Mouse (Mus musculus) testis, adult 10 weeks (tissue): ENCODE data around the gene Hexim2. TPM values are rescaled to one million over a fixed set of nuclear protein-coding genes. Genes with fewer than 3 reads are reported as not detected.

Experiments used
- polyA plus RNA-seq: library from polyadenylated mRNA; stranded (reverse); fragments of 350-450 nt; fragmentation: Illumina TruSeq; extraction: RNeasy Lipid Tissue Mini Kit (QIAGEN cat#74804); gene quantifications from one replicate; pipeline ENCODE4 v1.2.3, GENCODE M21; 2014; ENCODE audit warnings: low read depth, low replicate concordance

Hexim2 gene
- polyA plus RNA-seq: 9.5 TPM

GRCm38 (mm10) chr11:103131701-103132575 is at the start of gene Hexim2:
Gene Hexim2, plus strand, starts transcription at chr11:103132429.

GRCm38 (mm10) chr11:103101481-103101865 is 30.8 kb upstream of the Hexim2 start, which contains the start of the genes Plcd3 and Acbd4:
Gene Plcd3, minus strand, starts transcription at chr11:103101658.
Gene Acbd4, plus strand, starts transcription at chr11:103101682.

GRCm38 (mm10) chr11:103116008-103116818 is 16.0 kb upstream of the Hexim2 start, which contains the start of gene Hexim1:
Gene Hexim1, plus strand, starts transcription at chr11:103116231.

GRCm38 (mm10) chr11:103170494-103171285 is 38.5 kb downstream of the Hexim2 start, which contains the start of gene Fmnl1:
Gene Fmnl1, plus strand, starts transcription at chr11:103171107.

Other genes with a start within 250 kb of the Hexim2 start
- 0.31 TPM for gene Fam187a, start 247.3 kb upstream of the Hexim2 start, polyA plus RNA-seq
- 0.07 TPM for gene Gfap, start 231.5 kb upstream of the Hexim2 start, polyA plus RNA-seq
- 4.1 TPM for gene Kif18b, start 207.3 kb upstream of the Hexim2 start, polyA plus RNA-seq
- gene C1ql1, start 185.7 kb upstream of the Hexim2 start, polyA plus RNA-seq: not detected
- 16.8 TPM for gene Nmt1, start 104.2 kb upstream of the Hexim2 start, polyA plus RNA-seq
- 5.0 TPM for gene Dcakd, start 104.1 kb upstream of the Hexim2 start, polyA plus RNA-seq
- gene Plcd3, start 30.8 kb upstream of the Hexim2 start, polyA plus RNA-seq: not detected
- gene Acbd4, start 30.7 kb upstream of the Hexim2 start, polyA plus RNA-seq: 1.2 TPM
- gene Hexim1, start 16.2 kb upstream of the Hexim2 start, polyA plus RNA-seq: 6.9 TPM
- 3.2 TPM for gene Fmnl1, start 38.7 kb downstream of the Hexim2 start, polyA plus RNA-seq
- gene 1700023F06Rik, start 76.1 kb downstream of the Hexim2 start, polyA plus RNA-seq: 4.6 TPM
- gene Spata32, start 86.0 kb downstream of the Hexim2 start, polyA plus RNA-seq: 47.3 TPM
- not detected for gene Map3k14, start 135.0 kb downstream of the Hexim2 start, polyA plus RNA-seq
- gene Arhgap27, start 231.3 kb downstream of the Hexim2 start, polyA plus RNA-seq: not detected